Mouse (Mus musculus): ENCODE data around the gene Gsto2. TPM values are rescaled to one million over a fixed set of nuclear protein-coding genes. Genes with fewer than 3 reads are reported as not detected.

The Gsto2 gene
- polyA plus RNA-seq, 1 experiment = 1.5 TPM

DNA sequence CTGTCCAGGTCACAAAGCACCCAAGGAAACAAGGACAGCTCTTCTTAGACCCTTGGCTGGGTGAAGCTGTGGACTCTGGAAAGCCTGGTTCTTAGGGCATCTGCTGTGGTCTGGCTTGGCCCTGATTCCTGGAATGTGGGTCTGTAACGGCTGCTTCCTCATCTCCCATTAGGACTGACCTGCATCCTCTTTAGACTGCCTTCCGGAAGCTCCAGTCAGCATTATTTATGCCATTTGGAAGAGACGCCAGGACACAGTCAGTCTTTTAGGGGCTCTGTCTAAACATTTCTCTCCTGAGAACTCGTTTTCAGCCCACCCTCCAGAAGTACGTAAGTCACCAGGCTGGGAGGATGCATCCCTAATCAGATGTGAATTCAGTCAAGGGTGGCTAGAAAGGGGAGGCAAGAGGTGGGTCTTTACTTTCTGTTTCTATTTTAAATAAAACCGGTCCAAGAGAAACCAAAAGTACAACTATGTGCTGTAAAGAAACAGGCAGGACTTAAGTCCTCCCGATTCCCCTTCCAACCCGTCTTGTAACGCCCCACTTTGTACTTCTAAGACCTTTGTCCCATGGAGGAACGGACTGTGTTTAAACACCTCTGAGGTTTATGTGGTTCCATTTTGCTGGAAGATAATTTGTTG, 25.3 kb downstream of the Gsto2 start:
- no peak for DNase-seq (ENCODE audit: low read depth)

- DNase-seq (ENCODE audit: low read depth) = no peak
Measured at GRCm38 (mm10) chr19:47891562-47892312, 26.4 kb downstream of the Gsto2 start.

DNA sequence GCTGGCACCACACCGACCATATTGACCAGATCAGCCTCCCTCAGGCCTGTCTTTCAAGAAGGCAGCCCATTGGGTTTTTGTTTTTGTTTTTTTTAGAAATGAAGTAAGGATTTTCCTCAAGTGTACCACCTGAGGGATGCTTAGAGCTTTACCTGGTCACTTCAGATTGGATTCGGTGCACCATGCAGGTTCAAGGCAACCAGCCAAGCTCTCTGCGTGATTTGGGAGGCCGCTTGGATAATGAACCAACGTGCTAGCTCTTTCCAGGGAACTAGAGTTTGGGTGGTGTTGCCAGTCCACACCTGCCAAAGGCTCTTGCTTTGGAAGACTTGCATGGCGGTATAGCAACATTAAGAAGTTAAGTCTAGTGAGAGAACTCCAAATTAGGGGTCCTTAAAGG, 27.8 kb downstream of the Gsto2 start:
- DNase-seq (ENCODE audit: low read depth) = no peak

- no peak for DNase-seq (ENCODE audit: low read depth)
Measured at GRCm38 (mm10) chr19:47898472-47899079, 33.2 kb downstream of the Gsto2 start.

- no peak for DNase-seq (ENCODE audit: low read depth)
Measured at GRCm38 (mm10) chr19:47900012-47900411, 34.7 kb downstream of the Gsto2 start.

DNA sequence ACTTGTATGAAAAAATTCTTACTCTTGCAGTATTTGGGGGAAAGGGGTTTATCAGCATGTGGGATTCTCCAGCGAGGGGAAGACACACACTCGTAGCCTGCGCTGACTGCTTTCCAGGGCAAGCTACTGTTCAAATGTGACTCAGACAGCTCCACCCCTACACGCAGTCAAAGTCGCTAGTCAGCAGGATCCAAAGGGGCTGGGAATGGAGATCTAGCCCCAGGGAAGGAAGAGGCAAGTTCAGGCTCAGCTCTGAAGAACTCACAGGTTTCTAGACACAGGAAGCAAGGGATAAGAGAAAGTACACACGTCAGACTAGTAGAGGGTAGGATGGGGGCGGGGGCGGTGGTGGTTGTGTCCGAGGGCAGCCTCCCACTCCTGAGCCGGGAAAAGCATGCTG, 35.2 kb downstream of the Gsto2 start:
- peak; percentile 63 for DNase-seq (ENCODE audit: low read depth)

DNA sequence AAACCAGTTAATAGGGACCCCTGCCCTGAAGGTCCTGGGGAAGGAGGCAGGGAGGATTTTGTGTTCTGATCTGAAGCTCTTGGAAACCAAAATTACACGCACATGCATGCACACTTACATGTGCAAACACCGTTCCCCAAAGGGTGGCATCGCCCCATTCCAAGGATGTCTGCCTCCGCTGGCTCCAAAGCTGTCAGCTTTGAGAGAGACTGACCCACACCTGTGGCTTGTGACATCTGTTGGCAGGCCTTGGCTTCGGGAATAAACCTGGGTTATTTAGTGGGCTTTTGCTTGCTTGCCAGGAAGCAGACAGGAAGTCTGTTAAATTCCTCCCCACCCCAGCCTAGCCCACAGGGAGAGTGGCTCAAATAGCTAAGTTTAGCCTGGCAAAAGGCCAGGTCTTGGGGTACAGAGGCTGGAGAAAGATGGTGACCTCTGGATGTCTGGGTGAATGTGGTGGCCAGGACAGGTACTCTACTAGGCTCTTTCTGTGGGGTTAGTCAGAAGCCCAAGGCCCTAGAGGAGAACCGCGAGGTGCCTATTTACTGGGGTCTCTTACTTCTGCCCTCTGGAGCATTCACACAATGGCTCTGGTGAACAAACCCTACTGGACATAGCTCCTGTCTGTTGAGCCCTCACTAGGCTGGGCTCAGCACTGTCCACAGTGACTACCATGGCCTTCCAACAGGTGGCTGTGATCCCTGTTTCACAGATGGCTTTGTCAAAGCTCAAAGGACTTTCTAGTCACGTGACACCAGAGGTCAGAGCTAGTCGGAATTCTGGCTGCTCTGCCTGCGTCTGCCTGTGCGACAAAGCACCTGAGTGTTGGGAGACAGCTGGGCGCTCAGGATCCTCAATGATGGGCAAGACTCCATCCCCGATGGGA, 37.2 kb downstream of the Gsto2 start:
- no peak for DNase-seq (ENCODE audit: low read depth)

DNA sequence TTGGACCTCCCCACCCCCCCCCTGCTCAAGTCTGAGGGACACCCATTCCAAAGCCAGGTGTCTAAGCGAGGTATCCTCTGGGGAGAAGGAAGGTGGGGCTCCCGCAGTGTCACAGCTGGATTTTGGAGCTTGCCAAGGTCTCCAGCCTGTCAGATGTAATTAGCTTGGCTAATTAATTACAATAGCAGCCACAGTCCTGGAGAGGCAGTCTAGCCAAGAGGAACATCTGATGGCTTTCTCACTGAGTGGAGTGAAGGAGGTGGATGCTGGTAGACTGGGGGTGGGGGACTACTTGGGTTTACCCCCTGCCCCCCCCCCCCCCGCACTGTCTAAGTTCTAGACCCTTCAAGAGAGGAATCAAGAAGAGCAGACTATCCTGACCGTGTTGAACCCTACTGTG, 38.3 kb downstream of the Gsto2 start:
- DNase-seq (ENCODE audit: low read depth) = no peak

- no peak for DNase-seq (ENCODE audit: low read depth)
Measured at GRCm38 (mm10) chr19:47905081-47905480, 39.7 kb downstream of the Gsto2 start.

- DNase-seq (ENCODE audit: low read depth) = no peak
Measured at GRCm38 (mm10) chr19:47905603-47906002, 40.3 kb downstream of the Gsto2 start.

DNA sequence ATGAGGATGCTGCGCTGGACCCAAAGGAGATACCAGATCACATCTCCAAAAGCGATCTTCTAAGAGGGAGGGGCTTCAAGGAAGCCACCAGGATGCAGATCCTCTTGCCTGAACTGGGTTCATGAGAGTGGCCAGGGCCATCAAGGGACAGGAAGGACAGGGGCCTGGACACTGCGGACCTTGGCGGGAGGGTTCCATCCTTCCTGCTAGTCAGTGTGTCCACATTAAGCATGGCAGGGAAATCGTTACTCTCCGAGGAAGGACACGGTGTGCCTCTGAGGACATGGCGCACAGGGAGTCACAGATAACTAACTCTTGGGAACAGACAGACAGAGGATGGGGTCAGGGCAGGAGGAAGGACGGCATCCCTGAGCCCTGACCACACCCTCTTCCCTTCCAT, 42.3 kb downstream of the Gsto2 start:
- DNase-seq (ENCODE audit: low read depth) = no peak

DNA sequence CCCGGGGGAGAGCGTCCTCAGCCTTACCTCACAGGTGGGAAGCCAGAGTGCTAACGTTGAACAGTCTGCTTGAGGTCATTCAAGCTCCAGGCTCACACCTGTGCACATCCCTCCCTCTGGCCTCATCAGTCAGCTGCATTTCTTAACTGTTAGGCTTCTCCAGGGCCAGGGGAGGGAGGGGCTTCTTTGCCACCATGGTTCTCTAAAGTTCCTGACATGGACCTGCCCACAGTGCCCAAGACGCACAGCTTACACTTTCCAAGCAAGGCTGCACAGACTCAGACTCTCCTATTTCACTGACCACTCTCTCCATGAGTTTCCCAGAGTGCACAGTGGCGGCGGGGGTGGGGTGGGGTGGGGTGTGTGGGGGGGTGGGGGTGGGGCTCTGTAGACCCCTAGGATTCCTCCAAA, 43.6 kb downstream of the Gsto2 start:
- no peak for DNase-seq (ENCODE audit: low read depth)

- no peak for DNase-seq (ENCODE audit: low read depth)
Measured at GRCm38 (mm10) chr19:47909387-47910116, 44.2 kb downstream of the Gsto2 start.

- DNase-seq (ENCODE audit: low read depth) = no peak
Measured at GRCm38 (mm10) chr19:47910117-47910618, 44.8 kb downstream of the Gsto2 start.

DNA sequence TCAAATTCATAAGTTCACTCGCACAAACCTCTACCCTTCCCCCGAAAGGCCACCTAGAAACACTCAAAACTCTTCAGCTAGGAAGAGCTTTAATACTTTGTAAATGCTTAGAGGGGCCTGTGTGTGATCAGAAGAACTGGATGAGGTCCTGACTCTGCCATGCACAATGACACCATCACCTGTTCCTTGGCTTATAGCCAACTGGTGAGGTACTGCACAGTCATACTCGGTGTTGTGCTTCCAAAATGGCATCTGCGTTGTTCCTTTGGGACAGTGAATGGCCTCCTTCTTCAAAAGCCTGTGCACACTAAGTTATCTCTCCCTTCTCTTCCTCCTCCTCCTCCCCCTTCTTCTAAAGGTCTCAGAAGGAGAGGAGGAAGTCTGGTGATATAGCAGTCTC, 45.4 kb downstream of the Gsto2 start:
- no peak for DNase-seq (ENCODE audit: low read depth)

DNA sequence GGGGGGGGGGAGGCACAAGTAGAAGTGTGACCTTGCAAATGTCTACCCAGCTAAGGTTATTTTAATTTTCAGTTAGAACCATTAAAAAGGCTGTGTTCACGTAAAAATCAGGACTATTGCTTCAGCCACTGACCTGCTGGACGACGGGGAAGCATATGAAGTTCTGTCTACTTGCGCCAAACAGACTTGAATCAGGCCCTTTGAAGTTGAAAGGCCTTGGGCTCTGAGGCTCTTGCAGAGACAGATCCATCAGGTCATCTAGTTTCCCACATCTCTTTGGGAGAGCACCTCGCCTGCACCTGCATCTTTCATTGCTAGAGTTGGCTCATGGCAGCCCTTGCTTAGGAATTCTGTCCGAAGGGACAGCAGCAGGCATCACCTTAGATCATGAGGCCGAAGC, 48.0 kb downstream of the Gsto2 start:
- DNase-seq (ENCODE audit: low read depth) = no peak

DNA sequence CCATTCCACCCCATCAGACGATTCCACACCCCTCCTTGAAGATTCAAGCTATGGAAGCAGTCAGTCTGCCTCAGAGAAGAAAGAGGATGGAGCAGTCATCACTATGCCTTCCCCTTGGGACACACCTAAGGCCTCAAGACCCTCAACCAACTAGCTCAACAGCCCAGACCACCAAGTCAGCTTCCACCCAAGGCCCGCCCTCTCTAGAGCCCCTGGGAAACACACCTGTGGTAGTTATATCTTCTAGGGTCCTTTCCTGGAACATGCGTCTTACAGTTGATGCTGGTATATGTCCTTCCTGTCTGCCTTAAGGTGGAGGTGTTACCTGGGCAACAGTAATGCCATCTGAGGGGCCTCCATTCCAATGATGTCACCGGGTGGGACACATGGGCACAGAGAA, 48.9 kb downstream of the Gsto2 start:
- DNase-seq (ENCODE audit: low read depth) = no peak

DNA sequence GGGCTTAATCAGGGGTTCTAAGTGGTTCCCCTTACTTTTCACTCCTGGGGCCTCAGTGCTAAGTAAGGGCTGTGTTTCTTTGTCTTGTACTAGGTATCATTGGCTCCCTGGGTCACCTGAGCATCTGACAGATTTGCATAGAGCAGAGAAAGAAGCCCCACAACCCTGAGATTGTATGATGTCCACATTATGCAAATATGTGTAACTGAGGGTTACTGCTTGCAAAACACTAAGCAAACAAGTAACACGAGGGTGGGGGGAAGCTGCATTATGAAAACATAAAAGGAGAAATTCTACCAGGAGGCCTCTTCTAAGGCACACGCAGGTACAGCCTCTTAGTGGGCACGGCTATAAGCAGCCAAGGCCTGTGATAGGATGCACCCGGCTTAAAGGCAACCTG, 49.9 kb downstream of the Gsto2 start:
- no peak for DNase-seq (ENCODE audit: low read depth)

DNA sequence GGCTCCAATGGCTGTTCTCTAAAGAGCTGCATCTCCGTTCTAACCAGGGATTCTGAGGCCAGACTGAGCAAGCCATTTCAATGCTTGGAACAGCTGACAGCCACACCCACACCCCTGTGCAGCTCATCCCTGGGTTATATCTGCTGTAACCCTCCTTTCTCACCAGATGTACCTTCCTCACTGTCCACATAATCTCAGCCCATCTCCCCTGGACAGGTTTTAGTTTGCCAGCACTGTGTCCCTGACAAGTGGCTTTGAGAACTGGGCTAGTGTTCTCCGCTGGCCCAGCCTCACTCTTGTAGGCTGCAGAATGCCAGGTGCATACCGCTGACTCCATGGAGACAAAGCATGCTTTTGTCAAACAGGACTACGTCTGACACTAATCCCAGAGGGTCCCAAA, 52.1 kb downstream of the Gsto2 start:
- no peak for DNase-seq (ENCODE audit: low read depth)

GRCm38 (mm10) chr19:47918016-47918415, 52.7 kb downstream of the Gsto2 start:
- DNase-seq (ENCODE audit: low read depth) = no peak

DNA sequence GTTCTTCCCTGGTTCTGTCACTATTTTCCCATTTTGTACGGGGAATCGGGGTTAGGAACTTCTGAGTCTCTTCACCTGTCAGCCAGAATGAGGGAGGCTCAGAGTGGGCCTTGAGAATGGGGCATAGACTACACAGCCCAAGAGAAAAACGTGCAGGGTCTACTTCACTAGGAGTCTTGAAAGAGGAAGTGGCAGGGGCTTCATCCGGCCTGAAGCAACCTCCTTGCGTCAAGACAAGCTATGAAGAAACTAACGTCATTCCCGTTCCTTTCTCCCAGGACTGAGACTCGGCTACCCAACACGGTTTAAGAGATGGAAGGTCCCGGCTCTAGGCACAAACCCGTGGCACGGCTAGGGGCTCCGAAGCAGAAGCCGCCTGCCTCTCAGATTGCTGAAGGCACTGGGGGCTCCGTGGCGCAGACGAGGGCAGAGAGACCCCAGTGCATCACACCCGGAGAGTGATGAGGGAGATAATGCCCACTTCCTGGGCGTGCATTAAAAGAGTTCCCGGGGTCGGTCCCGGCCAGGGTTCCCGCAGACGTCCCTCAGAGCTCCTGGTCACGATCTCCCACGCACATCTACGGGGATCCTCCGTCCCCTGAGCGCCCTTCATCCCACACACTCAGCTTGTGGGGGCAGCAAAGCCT, 53.2 kb downstream of the Gsto2 start:
- DNase-seq (ENCODE audit: low read depth) = no peak

All from gonadal fat pad, adult 2 months (tissue).